Mouse (Mus musculus): ENCODE measurements around the gene Ptprcap. TPM values are rescaled to one million over a fixed set of nuclear protein-coding genes. Genes with fewer than 3 reads are reported as not detected.
A peak's percentile ranks its signal among the peaks of the same experiment; 100 is the strongest.

The Ptprcap gene
- polyA plus RNA-seq, 1 experiment from 2014 or later = 1.2 TPM

GRCm38 (mm10) chr19:4142416-4143173, 10.8 kb upstream of the Ptprcap start:
- no peak overlapping the region for H3K9ac ChIP-seq
- ATAC-seq (replicated peaks; ENCODE audit: low FRiP score) = no peak
- WGBS = 88% methylated on average over 18 of the region's 18 CpGs
- no peak overlapping the region for H3K27ac ChIP-seq
- no peak overlapping the region for H3K4me2 ChIP-seq
- H3K9me3 ChIP-seq (replicated peaks) = no peaks in the 10 kb centered on the region
- H3K36me3 ChIP-seq = no peaks in the 10 kb centered on the region
- H3K4me1 ChIP-seq = peaks cover 10% of the 10 kb centered on the region
- no peaks in the 10 kb centered on the region for H3K27me3 ChIP-seq
- H3K4me3 ChIP-seq (replicated peaks) = no peak overlapping the region

GRCm38 (mm10) chr19:4143759-4144268, 9.6 kb upstream of the Ptprcap start, which contains the start of gene Cabp4:
TSS of gene Cabp4 (minus strand) at chr19:4144033.
- Histone ChIP-seq H3K4me2 (no peak within 1 kb of the TSS), H3K36me3 (no peaks in the 10 kb centered on the region), H3K4me1 (peaks cover 18% of the 10 kb centered on the region), H3K9ac (no peak within 1 kb of the TSS), H3K4me3 (replicated peaks) (no peak within 1 kb of the TSS), H3K27me3 (no peaks in the 10 kb centered on the region), H3K9me3 (replicated peaks) (no peaks in the 10 kb centered on the region), H3K27ac (no peak within 1 kb of the TSS)
- 82% methylated on average over 7 of the region's 7 CpGs for WGBS
- ATAC-seq (replicated peaks; ENCODE audit: low FRiP score) = no peak

GRCm38 (mm10) chr19:4144550-4145498, 8.6 kb upstream of the Ptprcap start:
- no peak for ATAC-seq (replicated peaks; ENCODE audit: low FRiP score)
- WGBS = 79% methylated on average over 16 of the region's 16 CpGs

DNA sequence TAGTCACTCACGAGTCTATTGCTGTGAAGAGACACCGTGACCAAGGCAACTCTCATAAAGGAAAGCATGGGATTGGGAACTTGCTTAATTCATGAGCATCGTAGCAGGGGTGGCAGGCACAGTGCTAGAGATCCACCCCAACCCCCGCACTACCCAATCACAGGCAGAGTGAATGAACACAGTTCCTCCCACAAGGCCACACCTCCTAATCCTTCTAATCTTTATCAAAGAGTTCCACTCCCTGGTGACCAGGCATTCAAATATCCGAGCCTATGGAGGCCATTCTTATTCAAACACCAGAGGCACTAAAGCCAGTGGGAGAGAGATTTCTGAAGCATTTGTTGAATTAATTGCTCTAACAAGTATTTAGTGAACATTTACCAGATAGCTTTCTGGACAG, 7.5 kb upstream of the Ptprcap start:
- 93% methylated on average over 5 of the region's 5 CpGs for WGBS
- H3K36me3 ChIP-seq = peaks cover 12% of the 10 kb centered on the region
- ATAC-seq (replicated peaks; ENCODE audit: low FRiP score) = no peak
- no peak overlapping the region for H3K27ac ChIP-seq
- H3K4me3 ChIP-seq (replicated peaks) = no peak overlapping the region
- no peaks in the 10 kb centered on the region for H3K27me3 ChIP-seq
- no peaks in the 10 kb centered on the region for H3K9me3 ChIP-seq (replicated peaks)
- H3K4me1 ChIP-seq = peaks cover 38% of the 10 kb centered on the region
- no peak overlapping the region for H3K9ac ChIP-seq
- no peak overlapping the region for H3K4me2 ChIP-seq

More at GRCm38 (mm10) chr19:4144550-4145498, 8.6 kb upstream of the Ptprcap start:
- H3K9ac ChIP-seq = no peak overlapping the region
- no peak overlapping the region for H3K27ac ChIP-seq
- no peak overlapping the region for H3K4me2 ChIP-seq
- no peaks in the 10 kb centered on the region for H3K9me3 ChIP-seq (replicated peaks)
- no peaks in the 10 kb centered on the region for H3K27me3 ChIP-seq
- peaks cover 1% of the 10 kb centered on the region for H3K36me3 ChIP-seq
- H3K4me3 ChIP-seq (replicated peaks) = no peak overlapping the region
- peaks cover 28% of the 10 kb centered on the region for H3K4me1 ChIP-seq

DNA sequence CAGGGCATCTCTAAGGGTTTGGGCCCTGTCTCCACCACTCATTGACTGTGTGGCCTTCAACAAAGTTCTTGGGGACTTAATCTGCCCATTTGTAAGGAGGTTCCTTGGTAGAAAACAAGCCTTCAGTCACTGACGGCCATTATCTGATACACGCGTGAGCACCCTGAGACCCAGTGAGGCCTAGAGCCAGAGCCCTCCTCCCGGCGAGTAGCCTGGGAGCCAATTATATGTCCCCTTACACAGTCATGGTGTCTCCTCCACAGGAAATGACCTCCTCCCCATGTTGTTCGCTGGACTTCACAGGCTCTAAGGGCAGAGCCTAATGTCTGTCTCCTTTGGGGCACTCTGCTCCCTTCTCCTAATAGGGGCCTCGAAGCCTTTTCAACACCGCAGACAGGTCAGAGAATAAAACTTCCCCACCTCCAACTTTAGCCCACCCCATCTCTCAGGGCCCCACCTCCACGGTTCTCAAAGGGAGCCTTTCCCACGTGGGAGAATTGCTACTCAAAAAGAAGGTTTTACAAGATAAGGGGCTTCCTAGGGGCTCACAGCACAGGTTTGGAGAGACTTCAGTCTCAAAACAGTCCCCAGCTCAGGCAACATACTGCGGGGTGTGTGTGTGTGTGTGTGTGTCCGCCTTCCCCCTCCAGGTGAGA, 6.9 kb upstream of the Ptprcap start:
- no peak overlapping the region for H3K27ac ChIP-seq
- 72% methylated on average over 12 of the region's 12 CpGs for WGBS
- no peak for ATAC-seq (replicated peaks; ENCODE audit: low FRiP score)

GRCm38 (mm10) chr19:4147022-4147405, 6.4 kb upstream of the Ptprcap start:
- Histone ChIP-seq H3K36me3 (peaks cover 21% of the 10 kb centered on the region), H3K27me3 (no peaks in the 10 kb centered on the region), H3K4me2 (no peak overlapping the region), H3K9ac (no peak overlapping the region), H3K4me3 (replicated peaks) (no peak overlapping the region), H3K4me1 (peaks cover 43% of the 10 kb centered on the region), H3K27ac (no peak overlapping the region), H3K9me3 (replicated peaks) (no peaks in the 10 kb centered on the region)
- 61% methylated on average over 3 of the region's 3 CpGs for WGBS
- no peak for ATAC-seq (replicated peaks; ENCODE audit: low FRiP score)

More for the DNA sequence above, 6.9 kb upstream of the Ptprcap start:
- peaks cover 43% of the 10 kb centered on the region for H3K4me1 ChIP-seq
- no peak overlapping the region for H3K4me3 ChIP-seq (replicated peaks)
- H3K9ac ChIP-seq = no peak overlapping the region
- no peaks in the 10 kb centered on the region for H3K27me3 ChIP-seq
- H3K36me3 ChIP-seq = peaks cover 18% of the 10 kb centered on the region
- H3K4me2 ChIP-seq = no peak overlapping the region
- H3K9me3 ChIP-seq (replicated peaks) = no peaks in the 10 kb centered on the region

DNA sequence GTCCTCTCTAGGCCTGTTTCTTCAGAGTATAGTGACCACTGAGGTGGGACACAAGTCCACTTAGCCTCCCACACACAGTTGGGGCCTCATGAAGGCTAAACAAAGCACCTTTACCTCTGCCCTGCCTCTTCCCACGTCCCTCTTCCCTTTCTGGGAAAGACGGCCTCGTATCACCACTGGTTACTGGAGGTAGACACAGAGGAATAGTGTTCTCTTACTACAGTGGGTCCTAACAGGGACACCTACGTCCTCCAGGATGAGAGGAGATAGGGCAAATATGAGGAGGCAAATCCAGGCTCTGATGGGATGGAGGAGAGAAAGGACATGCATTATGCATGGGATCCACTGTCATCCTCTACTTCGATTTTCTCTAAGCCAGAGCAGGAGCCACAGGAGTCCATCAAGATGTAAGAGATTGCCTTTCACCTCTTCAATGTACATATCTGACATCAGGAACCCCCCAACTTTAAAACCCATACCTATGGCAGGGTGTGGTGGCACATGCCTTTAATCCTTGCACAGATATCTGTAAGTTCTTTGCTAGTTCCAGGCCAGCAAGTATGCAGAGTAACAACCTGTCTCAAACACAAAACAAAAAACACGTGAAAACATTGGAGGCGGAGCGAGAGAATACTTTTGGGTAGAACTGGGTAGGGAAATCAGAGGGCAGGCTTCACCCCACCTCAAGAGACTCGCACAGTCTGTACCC, 5.5 kb upstream of the Ptprcap start:
- peaks cover 30% of the 10 kb centered on the region for H3K36me3 ChIP-seq
- peaks cover 37% of the 10 kb centered on the region for H3K4me1 ChIP-seq
- no peaks in the 10 kb centered on the region for H3K9me3 ChIP-seq (replicated peaks)
- H3K4me2 ChIP-seq = peak overlapping the region; percentile 84
- peak overlapping the region; percentile 79 for H3K27ac ChIP-seq
- H3K4me3 ChIP-seq (replicated peaks) = peak overlapping the region; percentile 95
- WGBS = 33% methylated on average over 9 of the region's 9 CpGs
- no peak for ATAC-seq (replicated peaks; ENCODE audit: low FRiP score)
- peak overlapping the region; percentile 94 for H3K9ac ChIP-seq
- H3K27me3 ChIP-seq = no peaks in the 10 kb centered on the region

- H3K4me1 ChIP-seq = peaks cover 37% of the 10 kb centered on the region
- no peaks in the 10 kb centered on the region for H3K27me3 ChIP-seq
- peaks cover 35% of the 10 kb centered on the region for H3K36me3 ChIP-seq
- WGBS = 0% methylated on average over 33 of the region's 33 CpGs
- peak within 1 kb of the TSS; percentile 84 for H3K4me2 ChIP-seq
- H3K9ac ChIP-seq = peak within 1 kb of the TSS; percentile 94
- H3K9me3 ChIP-seq (replicated peaks) = no peaks in the 10 kb centered on the region
- H3K27ac ChIP-seq = peak within 1 kb of the TSS; percentile 79
- ATAC-seq (replicated peaks; ENCODE audit: low FRiP score) = peak; percentile 94
- H3K4me3 ChIP-seq (replicated peaks) = peak within 1 kb of the TSS; percentile 95
These were observed 5.0 kb upstream of the Ptprcap start, which contains the start of gene Coro1b for GRCm38 (mm10) chr19:4148491-4148806. TSS of gene Coro1b (plus strand) at chr19:4148619.

DNA sequence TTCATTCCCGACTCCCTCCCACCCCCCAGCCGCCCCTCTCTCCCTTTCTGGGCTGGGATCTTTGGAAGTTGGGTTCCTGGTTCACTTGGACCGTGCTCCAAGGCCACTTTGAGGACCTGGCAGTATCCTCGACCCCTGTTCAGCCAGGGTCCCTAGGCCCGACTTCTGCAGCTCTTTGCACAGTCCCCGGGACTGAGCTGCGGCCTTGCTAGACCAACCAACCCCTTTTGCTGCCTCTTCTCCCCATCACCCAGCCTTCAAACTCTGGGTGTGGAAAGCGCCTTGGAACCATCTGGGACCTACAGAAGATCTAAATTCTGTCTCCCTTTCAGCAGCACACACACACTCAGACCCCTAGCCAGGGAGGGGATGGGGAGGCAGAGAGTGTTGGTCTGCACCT, 4.6 kb upstream of the Ptprcap start:
- H3K4me2 ChIP-seq = peak overlapping the region; percentile 84
- whole genome bisulfite sequencing = under 1% methylated on average over 8 of the region's 8 CpGs
- peak overlapping the region; percentile 95 for H3K4me3 ChIP-seq (replicated peaks)
- H3K4me1 ChIP-seq = peaks cover 37% of the 10 kb centered on the region
- peak overlapping the region; percentile 94 for H3K9ac ChIP-seq
- peak overlapping the region; percentile 79 for H3K27ac ChIP-seq
- H3K36me3 ChIP-seq = peaks cover 38% of the 10 kb centered on the region
- H3K27me3 ChIP-seq = no peaks in the 10 kb centered on the region
- ATAC-seq (replicated peaks; ENCODE audit: low FRiP score) = peak; percentile 30; the same call in 1 of the 2 replicates
- H3K9me3 ChIP-seq (replicated peaks) = no peaks in the 10 kb centered on the region

- no peak overlapping the region for H3K27ac ChIP-seq
- H3K9me3 ChIP-seq (replicated peaks) = no peaks in the 10 kb centered on the region
- peaks cover 37% of the 10 kb centered on the region for H3K4me1 ChIP-seq
- WGBS = 76% methylated on average over 11 of the region's 11 CpGs
- H3K36me3 ChIP-seq = peaks cover 42% of the 10 kb centered on the region
- H3K9ac ChIP-seq = peak overlapping the region; percentile 94
- H3K4me3 ChIP-seq (replicated peaks) = peak overlapping the region; percentile 95
- ATAC-seq (replicated peaks; ENCODE audit: low FRiP score) = no peak
- peak overlapping the region; percentile 84 for H3K4me2 ChIP-seq
- H3K27me3 ChIP-seq = no peaks in the 10 kb centered on the region
These were observed 4.1 kb upstream of the Ptprcap start for GRCm38 (mm10) chr19:4149283-4149682.
